Mouse (Mus musculus) G1E-ER4 (cell line): ENCODE measurements around the gene Stim2. TPM values are rescaled to one million over a fixed set of nuclear protein-coding genes. Genes with fewer than 3 reads are reported as not detected.

Source experiments
- GATA1 ChIP-seq: IDR thresholded peaks from one replicate; pipeline ENCODE4 v1.8.0; 2012; ENCODE audit warnings: low read length, inconsistent platforms
- polyA plus RNA-seq: library from polyadenylated mRNA; stranded (reverse); fragments of >175 nt; gene quantifications from 2 replicates; pipeline ENCODE4 v1.2.3, GENCODE M21; 2012

Stim2 gene
- polyA plus RNA-seq, 1 experiment: 6.5 TPM

- TF ChIP-seq GATA1: no peak
These were observed 21.2 kb upstream of the Stim2 start for GRCm38 (mm10) chr5:53977060-53977459.

GRCm38 (mm10) chr5:53983358-53983757 is 14.9 kb upstream of the Stim2 start:
- no peak for TF ChIP-seq GATA1

- TF ChIP-seq GATA1: no peak
These were observed 12.7 kb upstream of the Stim2 start for GRCm38 (mm10) chr5:53985632-53986031.

GRCm38 (mm10) chr5:53987496-53987895 is 10.8 kb upstream of the Stim2 start:
- TF ChIP-seq GATA1: no peak

- TF ChIP-seq GATA1: no peak
These were observed 10.2 kb upstream of the Stim2 start for GRCm38 (mm10) chr5:53988053-53988452.

- no peak for TF ChIP-seq GATA1
These were observed 5.7 kb upstream of the Stim2 start for GRCm38 (mm10) chr5:53992616-53993015.

GRCm38 (mm10) chr5:53994576-53994975 is 3.7 kb upstream of the Stim2 start:
- TF ChIP-seq GATA1: no peak

- TF ChIP-seq GATA1: no peak
These were observed 3.0 kb upstream of the Stim2 start for GRCm38 (mm10) chr5:53995316-53995715.

GRCm38 (mm10) chr5:53996822-53997221 is 1.5 kb upstream of the Stim2 start:
- no peak for TF ChIP-seq GATA1

GRCm38 (mm10) chr5:53998743-53999460 is 603 bp downstream of the Stim2 start:
- TF ChIP-seq GATA1: no peak

- TF ChIP-seq GATA1: no peak
These were observed 1.1 kb downstream of the Stim2 start for GRCm38 (mm10) chr5:53999461-53999770.

GRCm38 (mm10) chr5:53999831-54000230 is 1.5 kb downstream of the Stim2 start:
- TF ChIP-seq GATA1: no peak

- TF ChIP-seq GATA1: no peak
These were observed 2.7 kb downstream of the Stim2 start for GRCm38 (mm10) chr5:54001021-54001420.

GRCm38 (mm10) chr5:54005111-54005864 is 7.0 kb downstream of the Stim2 start:
- no peak for TF ChIP-seq GATA1

- no peak for TF ChIP-seq GATA1
These were observed 7.5 kb downstream of the Stim2 start for GRCm38 (mm10) chr5:54005865-54006225.

- peak; percentile 32 for TF ChIP-seq GATA1
These were observed 8.5 kb downstream of the Stim2 start for GRCm38 (mm10) chr5:54006845-54007244.

- no peak for TF ChIP-seq GATA1
These were observed 9.3 kb downstream of the Stim2 start for GRCm38 (mm10) chr5:54007617-54008016.
